Mouse (Mus musculus) G1E (cell line): Measurements from ENCODE around the gene Gm21964. TPM values are rescaled to one million over a fixed set of nuclear protein-coding genes. Genes with fewer than 3 reads are reported as not detected.

Experiments used
- ATAC-seq: 2 replicates; pipeline ENCODE4 v1.8.0; 2016; ENCODE audit warnings: mild to moderate bottlenecking; ENCODE audit not compliant: insufficient number of reproducible peaks, poor library complexity, low FRiP score, severe bottlenecking; ENCODE audit errors: extremely low read depth
- DNase-seq: peaks from one replicate; pipeline ENCODE4 v3.0.0; 2012; ENCODE audit warnings: low spot score
- H3K27me3 ChIP-seq: 2 replicates; pipeline ENCODE4 v1.6.1; 2012; ENCODE audit warnings: mild to moderate bottlenecking, low read length, inconsistent platforms; ENCODE audit not compliant: insufficient read depth
- H3K36me3 ChIP-seq: replicated peaks from 2 replicates; pipeline ENCODE3; 2012; ENCODE audit warnings: mild to moderate bottlenecking, inconsistent platforms
- H3K4me1 ChIP-seq: 2 replicates; pipeline ENCODE4 v1.6.1; 2012; ENCODE audit warnings: low read depth, low read length, inconsistent platforms, mixed read lengths; ENCODE audit not compliant: insufficient read depth
- H3K4me3 ChIP-seq: 2 replicates; pipeline ENCODE4 v1.5.1; 2012; ENCODE audit warnings: low read depth, mild to moderate bottlenecking, inconsistent platforms, low read length, moderate library complexity, mixed read lengths
- H3K9me3 ChIP-seq: replicated peaks from 2 replicates; pipeline ENCODE4 v1.6.1; 2012; ENCODE audit warnings: inconsistent platforms
- CTCF ChIP-seq: IDR thresholded peaks from 2 replicates; pipeline ENCODE4 v1.5.1; 2012; ENCODE audit warnings: low read depth, low read length, inconsistent platforms, mixed read lengths
- GATA1 ChIP-seq: IDR thresholded peaks from 2 replicates; pipeline ENCODE4 v1.6.1; 2012; ENCODE audit warnings: borderline replicate concordance, low read length, inconsistent platforms, mixed read lengths
- GATA2 ChIP-seq: IDR thresholded peaks from 2 replicates; pipeline ENCODE4 v1.6.1; 2012; ENCODE audit warnings: low read depth, low read length, inconsistent platforms, borderline replicate concordance
- POLR2AphosphoS5 ChIP-seq: IDR thresholded peaks from 2 replicates; pipeline ENCODE4 v1.6.1; 2012; ENCODE audit warnings: low read depth, low read length, inconsistent platforms; ENCODE audit not compliant: insufficient replicate concordance
- TAL1 ChIP-seq: conservative IDR thresholded peaks from 2 replicates; pipeline ENCODE4 v1.6.1; 2012; ENCODE audit warnings: low read depth, low read length, inconsistent platforms, mixed read lengths
- polyA plus RNA-seq: library from polyadenylated mRNA; stranded (reverse); fragments of >175 nt; gene quantifications from 2 replicates; pipeline ENCODE4 v1.2.3, GENCODE M21; 2012
- total RNA-seq, 2 experiments: library from RNA; stranded (forward) in 1 of 2; stranded (reverse) in 1 of 2; fragments of 200-1000 nt in 1 of 2; fragments of >200 nt in 1 of 2; fragmentation: Nextera tagmentation in 1 of 2; gene quantifications; 2 replicates each; pipeline ENCODE4 v1.2.3; 2014 to 2017

Gm21964 gene
- total and polyA plus RNA-seq, 3 experiments: not detected

- no peaks in the 10 kb centered on the region for H3K27me3 ChIP-seq
- DNase-seq: no peak
- ATAC-seq: no peak
- no peak overlapping the region for H3K4me3 ChIP-seq
- no peaks in the 10 kb centered on the region for H3K4me1 ChIP-seq
- H3K9me3 ChIP-seq: peaks cover 56% of the 10 kb centered on the region
- no peaks in the 10 kb centered on the region for H3K36me3 ChIP-seq
- no peak for TF ChIP-seq POLR2AphosphoS5
These were observed 44.5 kb downstream of the Gm21964 start for GRCm38 (mm10) chr8:110145538-110145937.

- ATAC-seq: no peak
- H3K36me3 ChIP-seq: no peaks in the 10 kb centered on the region
- TF ChIP-seq POLR2AphosphoS5 (no peak), GATA1 (no peak), TAL1 (no peak), GATA2 (no peak), CTCF (no peak)
- H3K4me3 ChIP-seq: no peak overlapping the region
- no peaks in the 10 kb centered on the region for H3K27me3 ChIP-seq
- DNase-seq: no peak
- H3K9me3 ChIP-seq: peaks cover 50% of the 10 kb centered on the region
- H3K4me1 ChIP-seq: no peaks in the 10 kb centered on the region
These were observed 51.9 kb downstream of the Gm21964 start for GRCm38 (mm10) chr8:110152951-110153350.

Other genes starting within 250 kb of the Gm21964 start
- gene Phlpp2, start 232.7 kb upstream of the Gm21964 start, total RNA-seq (2014; fragmentation: Nextera tagmentation): 9.5 and 15.0 TPM in 2 replicates
- gene Phlpp2, start 232.7 kb upstream of the Gm21964 start, total RNA-seq (2017): 4.8 and 6.5 TPM in 2 replicates
- gene Phlpp2, start 232.7 kb upstream of the Gm21964 start, polyA plus RNA-seq: 2.9 and 3.7 TPM in 2 replicates
- gene Marveld3, start 139.0 kb upstream of the Gm21964 start, total RNA-seq (2014; fragmentation: Nextera tagmentation): not detected in 2 replicates
- 0.16 TPM in 1 of 2 replicates, not detected in the other for gene Marveld3, start 139.0 kb upstream of the Gm21964 start, total RNA-seq (2017)
- gene Marveld3, start 139.0 kb upstream of the Gm21964 start, polyA plus RNA-seq: not detected in 2 replicates
- gene Tat, start 110.8 kb upstream of the Gm21964 start, total RNA-seq (2014; fragmentation: Nextera tagmentation): not detected in 2 replicates
- 0.22 TPM in 1 of 2 replicates, not detected in the other for gene Tat, start 110.8 kb upstream of the Gm21964 start, total RNA-seq (2017)
- gene Tat, start 110.8 kb upstream of the Gm21964 start, polyA plus RNA-seq: not detected in 2 replicates
- not detected in 2 replicates for gene Chst4, start 61.5 kb upstream of the Gm21964 start, total RNA-seq (2014; fragmentation: Nextera tagmentation)
- not detected in 2 replicates for gene Chst4, start 61.5 kb upstream of the Gm21964 start, total RNA-seq (2017)
- not detected in 2 replicates for gene Chst4, start 61.5 kb upstream of the Gm21964 start, polyA plus RNA-seq
- gene Zfp612, start 21.5 kb upstream of the Gm21964 start, total RNA-seq (2014; fragmentation: Nextera tagmentation): not detected in 2 replicates
- gene Zfp612, start 21.5 kb upstream of the Gm21964 start, total RNA-seq (2017): 0.12 and 0.44 TPM in 2 replicates
- gene Zfp612, start 21.5 kb upstream of the Gm21964 start, polyA plus RNA-seq: not detected in 2 replicates
- gene Gm17720, start 1.5 kb downstream of the Gm21964 start, total RNA-seq (2014; fragmentation: Nextera tagmentation): not detected in 2 replicates
- not detected in 2 replicates for gene Gm17720, start 1.5 kb downstream of the Gm21964 start, total RNA-seq (2017)
- not detected in 2 replicates for gene Gm17720, start 1.5 kb downstream of the Gm21964 start, polyA plus RNA-seq
- not detected in 2 replicates for gene Calb2, start 67.0 kb downstream of the Gm21964 start, total RNA-seq (2014; fragmentation: Nextera tagmentation)
- not detected in 2 replicates for gene Calb2, start 67.0 kb downstream of the Gm21964 start, total RNA-seq (2017)
- not detected in 2 replicates for gene Calb2, start 67.0 kb downstream of the Gm21964 start, polyA plus RNA-seq
- 10.5 and 12.2 TPM in 2 replicates for gene Cmtr2, start 114.5 kb downstream of the Gm21964 start, total RNA-seq (2014; fragmentation: Nextera tagmentation)
- gene Cmtr2, start 114.5 kb downstream of the Gm21964 start, total RNA-seq (2017): 14.4 and 17.1 TPM in 2 replicates
- gene Cmtr2, start 114.5 kb downstream of the Gm21964 start, polyA plus RNA-seq: 1.3 and 1.5 TPM in 2 replicates
- not detected in 2 replicates for gene Hydin, start 165.8 kb downstream of the Gm21964 start, total RNA-seq (2014; fragmentation: Nextera tagmentation)
- under 0.01 and 0.05 TPM in 2 replicates for gene Hydin, start 165.8 kb downstream of the Gm21964 start, total RNA-seq (2017)
- not detected in 2 replicates for gene Hydin, start 165.8 kb downstream of the Gm21964 start, polyA plus RNA-seq